Mouse (Mus musculus) right cerebral cortex, postnatal 10 days (tissue): ENCODE results near the gene Gm6377.
A peak's percentile ranks its signal among the peaks of the same experiment; 100 is the strongest.

Source experiments
- DNase-seq, 2 experiments: peaks; one replicate each; pipeline ENCODE4 v3.0.0; 2021; ENCODE audit warnings: low spot score in 2 of 2

Gene Gm6377

DNA sequence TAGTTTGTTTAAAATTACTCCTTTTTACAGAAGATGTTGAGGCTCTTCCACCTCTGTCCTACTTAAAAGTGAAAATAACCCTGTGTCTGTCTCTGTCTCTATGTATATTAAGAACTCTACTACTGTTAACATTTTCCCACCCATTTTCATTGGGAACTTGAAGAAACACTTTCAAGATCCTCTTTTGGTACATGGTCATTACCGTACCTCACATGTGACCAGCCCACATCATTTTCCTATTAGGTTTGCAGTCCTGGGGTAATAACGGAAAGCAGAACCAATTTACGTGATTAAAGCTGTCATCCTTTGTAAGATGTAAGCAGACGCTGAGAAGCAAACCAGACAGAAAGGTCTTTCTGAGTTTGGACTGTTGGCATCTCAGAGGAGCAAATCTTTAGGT lies at the start of gene Gm6377:
TSS of gene Gm6377 (plus strand) at position 289 of the 400 bp plus-strand sequence.
- DNase-seq = no peak

DNA sequence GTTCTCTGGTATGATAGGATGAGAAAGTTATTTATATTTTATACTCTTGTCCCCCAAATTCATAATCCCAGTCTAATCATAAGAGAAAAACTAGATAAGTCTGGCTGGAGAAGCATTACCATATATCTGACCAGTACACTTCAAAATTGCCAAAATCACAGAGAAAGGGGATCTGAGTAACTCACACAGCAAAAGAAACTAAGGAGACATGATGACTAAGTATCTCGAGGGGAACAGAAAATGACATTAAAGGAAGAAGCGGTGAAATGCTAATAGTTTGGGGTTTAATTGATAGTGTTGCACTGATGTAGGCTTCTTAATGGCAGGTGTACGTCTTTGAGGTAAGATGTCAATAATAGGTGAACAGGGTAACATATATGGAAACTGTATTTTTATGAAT lies 49.4 kb upstream of the Gm6377 start:
- DNase-seq = no peak

DNA sequence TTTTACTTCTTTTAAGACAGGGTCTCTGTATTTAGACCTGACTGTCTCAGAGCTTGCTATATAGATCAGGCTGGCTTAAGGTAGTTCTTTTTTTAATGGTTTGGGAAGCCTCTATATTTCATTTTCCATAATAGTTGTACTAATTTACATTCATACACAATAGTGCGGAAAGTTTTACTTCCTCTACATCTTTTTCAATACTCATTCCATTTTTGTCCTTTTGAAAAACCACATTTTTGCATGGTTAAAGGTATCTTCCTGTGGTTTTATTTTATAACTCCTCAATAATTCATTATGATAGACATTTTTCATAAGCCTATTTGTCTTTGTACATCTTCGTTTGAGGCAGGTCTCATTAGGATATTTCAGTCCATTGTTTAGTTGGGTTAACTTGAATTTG lies 45.3 kb upstream of the Gm6377 start:
- DNase-seq = no peak

DNA sequence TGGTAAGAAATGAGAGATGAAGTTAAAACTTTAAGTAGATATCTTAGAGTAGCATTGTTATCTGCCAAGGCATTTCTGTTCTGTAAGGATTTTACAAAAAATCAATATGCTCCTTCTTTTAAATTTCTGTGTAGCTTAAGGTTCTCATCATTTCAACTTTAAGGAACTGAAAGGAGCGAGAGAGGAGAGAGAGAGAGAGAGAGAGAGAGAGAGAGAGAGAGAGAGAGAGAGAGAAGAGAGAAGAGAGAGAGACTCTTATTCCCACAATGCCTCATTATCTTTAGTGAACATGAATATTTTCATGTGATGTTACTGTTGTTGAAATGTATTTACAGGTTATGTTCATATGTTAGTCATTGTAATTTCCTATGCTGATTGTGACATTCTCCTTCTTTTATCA lies 36.2 kb upstream of the Gm6377 start:
- no peak for DNase-seq

DNA sequence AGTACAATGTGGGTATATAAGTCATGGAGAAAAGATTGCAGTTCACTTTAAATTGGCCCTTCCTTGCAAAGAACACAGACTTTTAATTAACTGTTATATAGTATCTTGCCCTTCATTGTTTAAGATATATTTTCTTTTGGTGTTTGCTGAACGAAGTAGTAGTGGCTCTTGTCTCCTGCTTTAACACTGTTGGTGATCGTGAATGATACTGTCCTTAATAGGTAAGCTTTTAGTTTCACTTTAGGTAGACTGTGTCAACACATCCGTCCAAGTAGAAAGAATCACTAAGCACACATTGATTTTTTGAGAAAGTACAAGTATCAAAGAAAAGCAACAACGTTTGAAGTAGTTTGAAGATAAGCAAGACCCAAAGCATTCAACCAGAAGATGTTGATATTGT lies 35.7 kb upstream of the Gm6377 start:
- no peak for DNase-seq

DNA sequence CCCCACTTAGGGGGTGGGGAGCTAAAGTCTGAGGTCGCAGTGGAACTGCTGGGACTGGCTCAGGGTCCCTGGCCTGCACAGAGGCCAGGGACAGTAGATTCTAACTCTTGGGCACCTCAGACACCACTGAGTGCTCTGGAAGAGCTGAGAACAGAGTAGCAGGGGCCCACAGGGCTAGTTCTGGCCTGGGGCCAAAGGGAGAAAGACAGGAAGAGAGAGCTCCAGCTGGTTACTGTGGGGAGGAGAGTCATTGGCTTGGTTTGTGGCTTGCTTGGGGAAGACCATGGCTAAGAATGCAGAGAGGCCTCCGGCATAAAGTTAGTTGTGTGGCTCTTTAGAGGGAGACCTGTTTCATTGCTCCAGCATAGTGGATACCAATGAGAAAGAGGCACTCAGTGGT lies 21.5 kb upstream of the Gm6377 start:
- peak in 1 of 2 experiments; percentile 17 for DNase-seq

- no peak for DNase-seq
Measured at GRCm38 (mm10) chrX:109175470-109175869, 21.1 kb upstream of the Gm6377 start.

- DNase-seq = no peak
Measured at GRCm38 (mm10) chrX:109184706-109185478, 11.7 kb upstream of the Gm6377 start.

DNA sequence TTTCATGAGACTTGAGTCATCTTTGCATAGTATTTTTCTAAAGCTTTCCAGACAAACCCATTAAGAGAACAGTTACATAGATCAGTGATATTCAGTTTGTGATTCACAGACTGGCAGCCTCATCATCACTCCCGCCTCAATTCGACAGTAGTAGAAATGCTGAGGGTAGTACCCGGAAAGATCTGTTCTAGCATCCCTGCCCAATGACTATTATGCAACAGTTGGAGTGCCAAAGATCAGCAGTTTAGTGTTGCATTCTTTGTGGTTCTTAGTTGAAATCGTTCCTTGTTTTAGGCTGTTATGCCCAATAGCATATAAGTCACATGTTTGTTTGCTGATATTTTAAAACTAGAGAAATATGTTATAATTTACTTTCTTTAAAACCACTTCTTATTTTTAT lies 6.9 kb upstream of the Gm6377 start:
- DNase-seq = no peak

DNA sequence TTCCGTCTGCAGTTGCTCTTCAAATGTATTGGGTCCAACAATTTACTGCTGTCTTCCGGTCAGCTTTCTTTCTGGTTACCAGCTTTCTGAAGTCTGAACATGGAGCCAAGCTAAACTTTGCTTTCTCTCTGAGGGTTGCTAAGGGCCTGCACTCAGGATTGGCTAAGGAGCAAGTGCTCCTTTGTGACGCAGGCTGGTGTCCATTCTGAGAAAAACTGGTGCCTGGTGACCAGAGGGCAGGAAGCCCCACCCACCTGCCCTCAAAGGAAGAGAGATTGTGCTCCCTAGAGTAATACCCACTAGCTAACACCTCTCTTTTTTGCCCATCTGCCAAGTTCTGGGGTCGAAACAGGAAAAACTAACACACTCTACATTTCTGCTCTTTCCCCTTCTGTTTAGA lies 5.6 kb upstream of the Gm6377 start:
- no peak for DNase-seq

GRCm38 (mm10) chrX:109191436-109191835 lies 5.1 kb upstream of the Gm6377 start:
- DNase-seq = no peak

DNA sequence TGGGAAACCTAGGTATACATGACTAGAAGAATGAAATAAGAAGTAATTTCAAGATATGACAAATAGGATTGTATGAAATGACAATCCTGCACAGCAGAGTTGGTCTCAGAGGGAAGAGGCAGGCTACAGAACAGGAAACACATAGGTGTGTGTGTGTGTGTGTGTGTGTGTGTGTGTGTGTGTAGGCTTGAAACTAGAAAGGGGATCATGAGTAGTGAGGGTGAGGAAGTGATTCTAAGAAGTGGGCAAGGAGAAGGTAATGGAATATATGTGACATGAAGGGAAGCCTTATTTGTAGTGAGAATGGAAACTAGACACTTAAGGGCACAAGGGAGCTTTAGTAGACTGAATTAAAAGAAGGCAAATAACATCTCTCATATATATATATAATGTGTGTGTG lies 11.3 kb downstream of the Gm6377 start:
- DNase-seq = no peak

- no peak for DNase-seq
Measured at GRCm38 (mm10) chrX:109228720-109229119, 32.2 kb downstream of the Gm6377 start.

- DNase-seq = no peak
Measured at GRCm38 (mm10) chrX:109235383-109236036, 39.0 kb downstream of the Gm6377 start.

- DNase-seq = no peak
Measured at GRCm38 (mm10) chrX:109238163-109238562, 41.6 kb downstream of the Gm6377 start.
